Mouse (Mus musculus): ENCODE measurements at regions not wholly inside any gene's neighbourhood (a gene's known extent, or its start where the extent isn't known, plus 50 kb on each side); places are given as distances from the start of the nearest gene placed in this dataset.
"Not testable (repeated sequence)": the region's sequence is repeated elsewhere in the genome, so short reads cannot be mapped to it uniquely, and the experiment has no call there.

DNA sequence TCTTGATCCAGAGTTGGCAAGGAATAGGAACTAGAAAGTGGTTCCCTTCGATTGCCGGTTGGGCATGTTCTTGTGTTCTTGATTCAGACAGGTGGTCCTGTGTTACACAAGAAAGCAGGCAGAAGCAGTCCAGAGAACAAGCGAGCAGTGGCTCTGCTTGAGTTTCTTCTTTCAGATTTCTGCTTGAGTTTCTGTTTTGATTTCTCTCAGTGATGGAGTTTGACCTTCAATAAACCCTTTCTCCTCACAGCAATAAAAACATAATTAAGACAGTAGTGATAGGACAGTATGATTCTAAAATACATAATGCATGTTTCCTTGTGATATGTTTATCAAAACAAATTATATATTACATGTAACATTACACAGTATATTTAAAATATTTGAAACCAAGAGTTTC lies 59.1 kb downstream of the Klf6 start:
- intact Hi-C loops (cut with DNase I) = no loop called here

DNA sequence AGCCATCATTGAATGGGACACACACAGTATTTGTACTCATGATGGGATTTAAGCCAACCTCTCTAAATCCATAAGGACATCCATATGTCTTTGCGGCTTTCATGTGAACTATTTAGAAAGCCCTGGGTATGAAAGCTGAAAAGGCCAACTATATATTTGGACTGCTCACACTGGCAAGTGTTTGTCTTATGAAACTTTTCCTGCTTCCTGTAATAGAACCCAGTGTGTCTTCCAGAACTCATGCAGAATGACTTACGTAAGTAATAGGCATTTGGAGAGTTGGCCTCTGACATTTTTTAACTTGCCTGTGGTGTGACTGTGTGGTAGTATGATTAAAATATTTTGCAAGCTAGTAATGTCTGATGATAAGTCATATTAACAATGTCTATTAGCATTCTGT lies 70.2 kb downstream of the Klf6 start:
- DNase-seq (ENCODE audit: low spot score in 2 of 2) = no peak
- intact Hi-C loops (cut with DNase I) = no loop called here

More for the DNA sequence above, 59.1 kb downstream of the Klf6 start:
- DNase-seq (ENCODE audit: low spot score in 2 of 2) = no peak

DNA sequence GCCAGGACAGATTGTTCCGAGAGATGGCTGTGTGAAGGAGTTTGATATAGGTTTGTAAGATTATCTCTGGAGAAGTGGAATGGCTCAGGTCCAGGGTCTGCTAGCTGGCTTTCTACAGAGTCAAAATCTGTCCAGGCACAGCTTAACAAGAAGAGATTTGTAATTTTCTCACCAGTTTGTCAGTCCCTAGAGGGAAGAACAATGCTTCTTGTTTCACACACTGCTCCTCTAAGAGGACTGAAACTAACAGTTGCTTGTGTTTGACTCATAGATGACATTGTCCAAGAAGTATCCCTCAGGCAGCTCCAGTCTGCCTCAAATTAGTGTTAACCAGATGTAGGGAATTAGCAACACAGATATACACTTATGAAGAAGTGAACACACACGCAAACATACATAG lies 76.2 kb downstream of the Klf6 start:
- no peak for DNase-seq (ENCODE audit: low spot score in 2 of 2)
- intact Hi-C loops (cut with DNase I) = no loop called here

DNA sequence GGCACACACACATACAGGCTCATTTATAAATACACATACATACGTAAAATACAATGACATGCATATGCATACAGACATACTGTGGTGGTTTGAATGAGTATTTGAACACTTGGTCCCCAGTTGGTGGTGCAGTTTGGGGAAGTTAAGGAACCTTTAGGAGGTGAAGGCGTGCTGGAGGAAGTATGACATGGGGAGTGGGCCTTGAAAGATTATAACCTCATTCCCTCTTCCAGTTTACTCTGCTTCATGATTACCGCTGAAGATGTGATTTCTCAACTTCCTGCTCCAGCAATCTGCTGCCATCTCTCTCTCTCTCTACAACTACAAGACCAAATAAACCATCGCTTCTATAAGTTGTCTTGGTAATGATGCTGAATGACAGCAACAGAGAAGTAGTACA lies 76.7 kb downstream of the Klf6 start:
- intact Hi-C loops (cut with DNase I) = no loop called here
- DNase-seq (ENCODE audit: low spot score in 2 of 2) = no peak

DNA sequence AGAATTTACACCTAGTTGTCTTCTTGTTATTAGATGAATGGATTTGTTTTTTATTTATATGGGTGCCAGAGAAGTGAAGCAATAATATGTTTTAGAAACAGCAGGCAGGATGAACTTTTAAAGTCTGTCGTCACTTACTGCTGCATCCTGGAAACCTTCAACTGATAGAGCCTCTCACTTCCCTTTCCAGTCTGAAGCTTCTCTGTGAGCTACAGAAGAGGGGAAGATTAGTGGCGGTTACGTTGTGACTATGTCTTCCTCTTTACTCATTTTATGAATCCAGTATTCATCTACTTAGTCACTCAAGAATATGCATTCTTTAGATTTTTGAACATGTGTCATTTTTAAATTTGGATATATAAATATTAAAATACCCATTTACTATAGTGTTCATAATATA lies 78.1 kb downstream of the Klf6 start:
- no peak for DNase-seq (ENCODE audit: low spot score in 2 of 2)
- intact Hi-C loops (cut with DNase I) = no loop called here

DNA sequence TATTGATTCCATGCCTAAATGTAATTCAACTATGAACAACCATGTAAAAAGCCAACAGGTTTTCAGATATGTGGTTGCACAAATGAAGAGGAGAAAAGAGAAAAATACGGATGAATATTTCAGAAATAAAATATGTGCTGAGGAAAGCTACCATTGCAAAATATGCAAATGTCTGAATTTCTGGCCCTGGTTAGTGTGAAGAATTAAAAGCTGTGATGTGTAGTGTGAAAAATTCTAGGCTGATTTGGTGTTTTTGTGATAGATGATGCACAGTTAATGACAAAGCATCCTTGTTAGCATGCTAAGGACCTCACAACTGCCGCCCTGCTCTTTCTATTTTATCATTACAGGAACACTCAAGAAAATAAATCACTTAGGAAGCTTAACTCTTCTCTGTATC lies 91.6 kb downstream of the Klf6 start:
- intact Hi-C loops (cut with DNase I) = no loop called here
- no peak for DNase-seq (ENCODE audit: low spot score in 2 of 2)

DNA sequence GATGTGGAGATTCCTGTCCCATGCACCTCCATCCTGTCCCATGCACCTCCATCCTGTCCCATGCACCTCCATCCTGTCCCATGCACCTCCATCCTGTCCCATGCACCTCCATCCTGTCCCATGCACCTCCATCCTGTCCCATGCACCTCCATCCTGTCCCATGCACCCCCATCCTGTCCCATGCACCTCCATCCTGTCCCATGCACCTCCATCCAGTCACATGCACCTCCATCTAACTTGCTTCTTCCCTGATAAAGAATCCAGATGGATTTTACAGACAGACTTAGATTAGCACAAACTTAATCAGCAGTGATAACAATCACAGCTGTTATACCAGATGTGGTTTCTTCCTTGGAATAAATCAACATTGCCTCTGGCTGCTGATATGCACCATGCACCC lies 93.8 kb downstream of the Klf6 start:
- intact Hi-C loops (cut with DNase I); DNase-seq (ENCODE audit: low spot score in 2 of 2): not testable (repeated sequence)

DNA sequence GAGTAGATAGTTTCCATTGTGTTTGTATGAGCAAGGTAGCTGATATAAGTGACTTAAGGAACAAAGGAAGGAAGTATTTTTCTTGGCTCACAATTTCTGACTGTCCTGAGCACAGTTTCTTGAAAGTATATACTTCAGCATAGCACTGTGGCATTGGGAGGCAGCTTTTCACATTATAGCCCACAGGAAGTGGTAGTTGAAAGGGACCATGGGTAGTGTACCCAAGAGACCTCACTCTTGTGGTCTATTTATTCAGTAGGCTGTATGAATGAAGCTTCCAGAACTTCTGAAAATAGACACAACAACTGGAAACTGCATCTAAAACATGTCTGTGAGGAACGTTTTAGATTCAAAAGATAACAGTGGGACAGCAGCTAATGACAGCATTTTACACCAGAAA lies 94.9 kb downstream of the Klf6 start:
- intact Hi-C loops (cut with DNase I) = no loop called here
- no peak for DNase-seq (ENCODE audit: low spot score in 2 of 2)

DNA sequence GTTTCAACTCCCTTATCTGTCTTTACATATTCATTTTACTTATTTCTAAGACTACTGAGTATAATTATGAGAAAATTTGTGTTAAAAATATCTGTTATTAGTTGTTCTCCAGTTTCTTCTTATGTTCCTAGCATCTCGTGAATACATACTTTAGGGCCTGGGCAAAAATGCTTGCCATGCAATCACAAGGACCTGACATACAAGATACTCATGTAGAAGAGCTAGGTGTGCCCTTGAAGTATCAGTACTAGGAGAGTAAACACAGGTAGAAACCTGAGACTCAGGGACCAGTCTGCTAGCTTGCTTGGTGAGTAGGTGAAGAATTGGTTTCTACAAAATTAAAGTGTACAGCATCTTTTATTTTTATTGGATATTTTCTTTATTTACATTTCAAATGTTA lies 101.7 kb downstream of the Klf6 start:
- intact Hi-C loops (cut with DNase I) = no loop called here
- no peak for DNase-seq (ENCODE audit: low spot score in 2 of 2)

DNA sequence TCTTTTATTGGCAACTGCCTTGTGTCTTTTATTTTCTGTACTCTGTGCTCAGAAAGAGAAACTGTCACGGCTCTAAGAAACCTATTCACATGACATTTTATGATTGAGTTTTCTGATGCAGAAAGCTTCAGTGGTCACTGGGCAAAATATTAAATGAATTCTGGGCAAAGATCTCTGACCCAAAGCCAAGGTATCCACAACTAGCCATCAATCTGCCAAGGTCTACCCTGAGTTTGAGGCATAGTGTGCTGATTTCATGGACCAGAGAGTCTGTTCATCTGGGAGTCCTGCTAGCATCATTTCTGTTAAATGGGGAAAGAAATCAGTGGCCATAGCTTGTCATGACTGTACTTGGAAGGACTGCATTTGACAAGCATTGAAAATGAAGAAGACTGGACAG lies 103.3 kb downstream of the Klf6 start:
- no peak for DNase-seq (ENCODE audit: low spot score in 2 of 2)

DNA sequence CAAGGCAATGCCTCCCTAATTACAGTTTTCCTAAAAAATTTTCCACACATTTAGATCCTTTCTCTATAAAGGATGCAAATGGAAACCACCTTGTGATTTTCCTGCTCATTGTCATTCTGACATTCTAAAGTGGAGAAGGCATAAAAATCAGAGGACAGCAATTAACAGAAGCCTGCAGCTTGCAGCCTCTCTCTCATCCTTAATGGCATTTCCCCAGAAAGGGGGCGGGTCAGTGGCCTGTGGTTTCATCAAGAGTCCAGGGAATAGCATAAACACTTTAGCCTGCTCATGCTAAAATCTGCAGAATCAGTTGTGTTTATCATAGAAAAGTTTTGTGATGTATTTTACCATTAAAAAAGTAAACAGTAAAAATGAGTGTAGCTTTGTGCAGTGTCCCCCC lies 117.3 kb downstream of the Klf6 start:
- intact Hi-C loops (cut with DNase I) = no loop called here
- DNase-seq (ENCODE audit: low spot score in 2 of 2) = no peak

More for the DNA sequence above, 103.3 kb downstream of the Klf6 start:
- intact Hi-C loops (cut with DNase I) = no loop called here

DNA sequence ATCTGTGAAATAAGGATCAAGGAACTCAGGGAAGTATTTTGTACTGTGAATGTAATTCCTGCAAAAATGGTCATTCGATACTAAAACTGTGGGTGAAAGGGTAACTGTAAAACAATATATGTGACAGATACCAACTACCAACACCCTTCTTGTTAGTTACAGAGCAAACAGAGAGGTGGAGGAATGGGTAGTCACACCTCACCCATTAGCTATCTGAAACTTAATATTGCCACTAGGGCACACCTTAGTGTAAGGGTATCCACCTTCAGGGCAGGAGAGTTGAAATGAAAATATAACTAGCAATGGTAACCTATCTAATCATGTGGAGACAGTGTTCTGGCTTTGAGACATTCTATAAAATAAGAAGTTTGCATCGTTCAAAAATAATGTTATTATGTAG lies 126.2 kb downstream of the Klf6 start:
- intact Hi-C loops (cut with DNase I) = no loop called here
- no peak for DNase-seq (ENCODE audit: low spot score in 2 of 2)

DNA sequence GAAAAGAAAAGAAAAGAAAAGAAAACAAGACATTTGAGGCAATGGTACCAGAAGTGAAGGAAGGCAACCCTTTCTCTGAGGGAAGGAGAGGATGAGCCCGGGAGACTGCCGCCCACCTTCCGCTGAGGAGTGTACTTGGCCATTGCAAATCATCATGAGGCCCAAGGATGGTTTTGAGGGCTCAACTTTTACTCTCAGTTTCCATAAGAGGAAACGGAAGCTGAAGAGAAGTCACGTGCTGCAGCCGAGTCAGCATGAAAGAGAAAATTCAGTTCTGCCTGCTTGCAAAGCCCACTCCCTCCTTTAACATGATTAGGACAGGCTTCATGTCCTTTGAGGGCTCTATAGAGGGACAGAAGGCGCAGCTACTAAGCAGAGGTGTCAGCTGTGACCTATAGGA lies 127.1 kb downstream of the Klf6 start:
- intact Hi-C loops (cut with DNase I) = no loop called here
- DNase-seq (ENCODE audit: low spot score in 2 of 2) = no peak

DNA sequence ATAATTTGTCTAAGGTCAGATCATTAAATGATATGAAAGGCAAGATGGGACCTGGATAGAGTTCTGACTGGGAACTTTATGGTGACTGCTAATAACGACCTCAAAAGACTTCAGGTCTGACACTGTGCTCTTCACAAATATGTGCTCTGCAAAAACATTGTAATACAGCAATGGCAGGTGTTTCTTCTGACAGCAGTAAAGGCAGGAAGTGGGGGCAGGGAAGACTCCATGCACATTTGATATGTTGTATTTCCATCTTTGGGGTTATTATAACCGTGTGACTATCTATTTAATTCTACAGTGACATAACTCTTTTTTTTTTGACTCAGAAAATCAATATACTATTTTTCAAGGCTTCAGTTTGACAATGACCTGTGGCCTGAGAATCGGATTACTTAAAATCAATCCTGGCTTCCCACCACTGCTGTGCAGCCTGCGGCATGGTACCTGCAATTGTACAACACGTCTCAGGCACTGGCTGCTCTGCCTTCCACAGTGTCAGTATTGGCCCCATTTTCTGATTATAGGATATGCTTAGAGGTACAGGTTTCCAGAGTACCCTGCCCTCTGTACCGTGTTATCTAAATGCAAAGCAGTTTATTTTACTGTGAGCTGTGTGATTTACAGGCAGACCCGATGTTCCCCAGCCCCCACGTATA lies 139.4 kb downstream of the Klf6 start:
- DNase-seq (ENCODE audit: low spot score in 2 of 2) = no peak
- intact Hi-C loops (cut with DNase I) = no loop called here

DNA sequence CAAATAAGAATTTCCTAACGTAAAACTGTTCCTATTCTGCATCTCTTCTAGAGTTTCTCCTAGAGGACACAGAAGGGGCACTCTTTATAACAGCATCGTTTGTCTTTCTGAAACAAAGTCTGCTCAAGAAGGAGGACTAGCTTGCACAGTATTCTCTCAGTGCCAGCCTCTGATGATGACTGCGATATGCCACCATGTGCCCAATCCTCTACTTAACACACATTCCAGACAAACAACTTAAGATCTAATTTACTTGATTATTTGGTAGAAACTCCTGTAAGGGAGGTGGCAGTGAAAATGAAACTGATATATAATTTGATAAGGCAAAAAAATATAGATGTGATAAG lies 139.9 kb downstream of the Klf6 start:
- intact Hi-C loops (cut with DNase I) = no loop called here
- DNase-seq (ENCODE audit: low spot score in 2 of 2) = no peak

DNA sequence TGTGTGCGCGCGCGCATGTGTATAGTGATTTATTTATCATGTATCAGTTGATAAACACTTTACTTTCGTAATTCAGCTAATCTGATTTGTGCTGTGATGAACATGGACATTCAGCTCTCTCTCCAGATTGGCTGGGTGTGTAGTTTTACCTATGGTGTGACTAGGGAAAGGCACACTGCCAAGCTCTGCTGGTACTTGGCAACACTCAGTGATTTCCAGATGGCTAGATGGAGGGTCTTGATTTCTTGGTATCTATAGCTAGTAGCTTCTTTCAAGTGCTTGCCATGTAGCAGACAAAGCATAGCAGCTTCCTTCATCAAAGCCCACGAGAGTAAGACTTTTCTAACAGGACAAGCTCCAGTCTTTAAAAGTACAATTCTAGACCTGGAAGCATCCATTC lies 144.6 kb downstream of the Klf6 start:
- intact Hi-C loops (cut with DNase I) = no loop called here
- DNase-seq (ENCODE audit: low spot score in 2 of 2) = no peak

DNA sequence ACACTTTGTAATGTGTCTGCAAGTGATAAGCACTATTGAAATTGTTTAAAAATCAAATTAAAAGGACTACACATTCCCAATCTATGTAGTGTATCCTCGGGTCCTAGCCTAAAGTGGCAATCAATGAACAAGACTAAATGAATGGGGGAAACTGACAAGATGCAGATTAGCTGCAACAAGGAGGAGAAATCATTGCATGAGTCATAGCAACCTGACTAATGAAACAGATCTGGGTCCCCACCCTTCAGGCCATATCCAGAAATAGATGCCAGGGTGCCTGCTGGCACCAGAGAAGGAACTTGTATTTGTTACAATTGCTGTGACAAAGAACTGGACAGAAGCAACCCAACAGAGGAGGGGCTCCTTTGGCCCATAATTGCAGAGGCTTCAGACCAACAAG lies 148.4 kb downstream of the Klf6 start:
- no peak for DNase-seq (ENCODE audit: low spot score in 2 of 2)

DNA sequence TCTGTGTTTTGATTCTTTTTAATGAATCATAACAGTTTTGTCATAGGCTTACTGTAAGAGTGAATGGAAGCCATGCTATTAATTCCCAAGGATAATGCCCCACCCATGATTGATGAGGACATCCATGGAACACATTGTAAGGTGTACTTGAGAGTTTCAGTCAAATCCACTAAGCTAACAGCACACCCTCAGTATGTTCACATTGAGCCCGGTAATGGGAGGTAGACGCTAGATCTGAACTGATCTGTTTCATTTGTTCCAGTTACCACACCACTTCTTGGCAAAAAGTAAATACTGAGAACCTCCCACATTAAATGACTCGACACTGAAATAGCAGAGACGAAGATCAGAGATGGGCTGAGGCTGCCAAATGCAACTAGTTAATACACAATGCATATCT lies 165.9 kb downstream of the Klf6 start:
- DNase-seq (ENCODE audit: low spot score in 2 of 2) = no peak
- intact Hi-C loops (cut with DNase I) = no loop called here

More for the DNA sequence above, 148.4 kb downstream of the Klf6 start:
- intact Hi-C loops (cut with DNase I) = no loop called here

DNA sequence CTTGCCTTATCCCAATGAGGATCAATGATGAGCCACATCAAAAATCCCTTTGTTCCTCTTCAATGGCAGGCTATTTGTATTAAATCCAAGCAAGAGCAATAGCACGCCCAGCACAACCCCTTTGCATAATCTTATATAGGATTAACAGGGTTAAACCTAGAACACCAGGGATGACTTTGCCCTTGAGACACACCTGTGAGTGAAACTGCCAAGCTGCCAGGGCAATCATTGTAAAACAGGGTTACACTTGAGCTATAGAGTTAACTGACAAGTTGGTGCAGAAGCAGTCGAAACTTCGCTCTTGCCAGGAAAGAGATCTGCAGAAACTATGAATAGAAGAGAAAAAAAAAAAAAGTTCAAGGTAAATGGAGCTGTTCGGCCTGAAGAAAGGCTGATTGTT lies 167.6 kb downstream of the Klf6 start:
- intact Hi-C loops (cut with DNase I) = no loop called here
- DNase-seq (ENCODE audit: low spot score in 2 of 2) = no peak

DNA sequence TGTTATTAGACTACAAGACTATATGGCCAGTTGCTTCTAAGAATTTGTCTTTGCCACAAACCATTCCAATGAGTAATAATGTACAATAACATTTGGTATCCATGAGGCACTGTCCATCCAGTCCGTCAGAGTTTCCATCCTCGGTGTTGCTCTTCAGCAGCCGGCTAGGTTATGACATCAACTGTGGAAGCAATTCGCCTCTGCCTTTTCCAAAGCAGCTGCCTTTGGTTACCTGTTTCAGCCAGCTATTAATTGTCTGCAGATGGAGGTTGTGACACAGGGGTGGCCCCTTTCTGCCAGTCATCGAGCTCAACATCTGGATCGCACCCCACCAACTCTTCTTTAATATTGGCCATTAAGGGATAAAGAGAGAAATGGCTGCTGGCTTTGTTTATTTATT lies 168.2 kb downstream of the Klf6 start:
- DNase-seq (ENCODE audit: low spot score in 2 of 2) = no peak
- intact Hi-C loops (cut with DNase I) = no loop called here

DNA sequence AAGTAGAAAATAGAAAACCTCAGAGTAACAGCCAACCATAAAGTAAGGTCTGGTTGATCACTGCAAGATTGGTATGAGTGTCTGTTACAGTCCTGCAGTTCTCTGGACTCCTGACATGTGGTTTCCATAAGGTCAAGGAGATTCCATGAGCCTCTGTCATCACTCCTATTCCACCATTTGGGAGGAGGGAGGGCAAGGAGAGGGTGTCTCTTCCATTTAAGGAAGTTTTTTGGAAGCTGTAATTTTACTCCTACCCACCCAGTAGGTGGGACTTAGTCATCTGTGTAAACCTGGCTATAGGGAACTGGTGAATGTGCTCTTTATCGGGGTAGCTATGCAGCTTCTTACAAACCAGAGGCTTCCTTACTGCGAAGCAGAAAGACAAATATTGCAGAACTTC lies 168.8 kb downstream of the Klf6 start:
- DNase-seq (ENCODE audit: low spot score in 2 of 2) = no peak
- intact Hi-C loops (cut with DNase I) = no loop called here

DNA sequence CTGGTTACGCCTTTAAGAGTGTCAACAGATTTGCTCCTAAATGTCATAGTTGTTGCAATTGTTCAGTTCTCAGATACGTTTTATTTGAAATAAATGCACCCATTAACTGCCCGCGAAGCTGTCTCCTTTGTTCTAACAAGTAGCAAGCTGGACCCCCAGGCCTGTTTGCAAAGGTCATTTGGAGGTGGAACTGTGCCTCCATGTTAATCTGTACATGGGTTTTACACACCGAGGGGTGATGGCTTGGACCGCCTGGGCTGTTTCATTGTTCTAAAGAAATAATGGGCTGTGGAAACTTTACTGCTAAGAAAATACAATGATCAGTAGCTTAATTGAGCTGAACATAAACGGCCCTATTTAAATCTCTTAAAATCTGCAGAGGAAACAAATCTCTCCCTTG lies 178.8 kb downstream of the Klf6 start:
- no peak for DNase-seq (ENCODE audit: low spot score in 2 of 2)
- intact Hi-C loops (cut with DNase I) = no loop called here

DNA sequence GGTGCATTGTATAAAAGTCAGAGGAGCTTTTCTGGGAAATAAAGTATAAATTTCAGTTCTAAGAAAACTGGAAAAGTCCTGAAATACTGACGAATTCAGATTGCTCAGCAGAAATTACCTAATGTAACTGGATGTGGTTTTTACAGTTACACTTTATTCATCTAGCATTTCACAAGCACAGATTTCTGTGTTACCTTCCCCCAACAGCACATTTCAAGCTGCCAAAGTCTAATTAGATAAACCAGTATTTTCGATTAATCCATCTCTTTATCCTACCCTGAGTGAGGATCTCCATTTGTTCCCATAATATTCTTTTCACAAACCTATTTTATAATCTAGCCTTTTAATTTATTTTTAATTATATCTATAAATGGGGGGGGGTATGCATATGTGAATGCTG lies 179.4 kb downstream of the Klf6 start:
- DNase-seq (ENCODE audit: low spot score in 2 of 2) = no peak
- intact Hi-C loops (cut with DNase I) = no loop called here
